Mouse (Mus musculus) liver, embryonic 14.5 days (tissue): ENCODE results near the gene Bcas3. TPM values are rescaled to one million over a fixed set of nuclear protein-coding genes. Genes with fewer than 3 reads are reported as not detected.

ENCODE experiments used
- ATAC-seq: fragments of 200-750 bp; cut with Nextera tagmentation; 2 replicates; pipeline ENCODE4 v1.8.0; 2017; ENCODE audit warnings: moderate number of reproducible peaks, mild to moderate bottlenecking, moderate library complexity; ENCODE audit not compliant: insufficient read depth
- DNase-seq, 3 experiments: peaks; one replicate each; pipeline ENCODE4 v3.0.0-alpha.2; 2012 to 2013; ENCODE audit warnings: low read depth in 3 of 3, low spot score in 3 of 3
- H3K27ac ChIP-seq: fragments of 300-500 bp; sonication (generic); 2 replicates; pipeline ENCODE4 v1.5.1; 2014; ENCODE audit warnings: moderate library complexity, mild to moderate bottlenecking, control low read depth, inconsistent platforms
- H3K27me3 ChIP-seq: fragments of 300-500 bp; sonication (generic); 2 replicates; pipeline ENCODE4 v1.6.1; 2014; ENCODE audit warnings: mild to moderate bottlenecking, low read length, moderate library complexity; ENCODE audit not compliant: control insufficient read depth, insufficient read depth
- H3K36me3 ChIP-seq: fragments of 300-500 bp; sonication (generic); replicated peaks from 2 replicates; pipeline ENCODE4 v1.6.1; 2014; ENCODE audit warnings: low read depth; ENCODE audit not compliant: control insufficient read depth, insufficient read depth
- H3K4me1 ChIP-seq, 2 experiments: fragments of 200-500 bp in 1 of 2; fragments of 300-500 bp in 1 of 2; sonication (generic) in 1 of 2; replicated peaks; 2 replicates each; pipeline ENCODE4 v1.6.1; 2012 to 2014; ENCODE audit warnings: antibody characterized with exemption in 1 of 2, inconsistent platforms in 1 of 2, low read length in 1 of 2; ENCODE audit not compliant: control insufficient read depth in 2 of 2, insufficient read depth in 2 of 2
- H3K4me2 ChIP-seq: fragments of 300-500 bp; sonication (generic); 2 replicates; pipeline ENCODE4 v1.6.1; 2014; ENCODE audit warnings: low read depth, mild to moderate bottlenecking, control low read depth, moderate library complexity
- H3K4me3 ChIP-seq, 2 experiments: fragments of 200-500 bp in 1 of 2; fragments of 300-500 bp in 1 of 2; sonication (generic) in 1 of 2; 2 replicates each; pipeline ENCODE4 v1.5.1; 2012 to 2014; ENCODE audit warnings: low read depth in 2 of 2, low read length in 2 of 2, mild to moderate bottlenecking in 2 of 2, control low read depth in 1 of 2, inconsistent platforms in 1 of 2, moderate library complexity in 1 of 2; ENCODE audit not compliant: insufficient read depth in 1 of 2
- H3K9ac ChIP-seq: fragments of 300-500 bp; sonication (generic); replicated peaks from 2 replicates; pipeline ENCODE4 v1.6.1; 2014; ENCODE audit warnings: mild to moderate bottlenecking, control low read depth, moderate library complexity
- H3K9me3 ChIP-seq: fragments of 300-500 bp; sonication (generic); 2 replicates; pipeline ENCODE4 v1.6.1; 2016; ENCODE audit warnings: low read length, mixed read lengths; ENCODE audit not compliant: control insufficient read depth
- CTCF ChIP-seq: IDR thresholded peaks from 2 replicates; pipeline ENCODE4 v1.5.1; 2016; ENCODE audit warnings: antibody characterized with exemption, low read depth, control low read depth
- EP300 ChIP-seq: IDR thresholded peaks from 2 replicates; pipeline ENCODE4 v1.6.1; 2016; ENCODE audit warnings: antibody characterized with exemption, low read depth
- WGBS: fragments of 180-500 bp; shearing (Covaris S2); extraction: QIAGEN DNeasy Blood & Tissue Kit; methylation state at CpG from one replicate; pipeline ENCODE4 v1.1.7; 2014; ENCODE audit not compliant: insufficient replicate concordance; 5-methylcytosine and 5-hydroxymethylcytosine counted together
- polyA plus RNA-seq, 2 experiments: library from polyadenylated mRNA; depleted of rRNA in 1 of 2; stranded (reverse) in 1 of 2; unstranded in 1 of 2; fragments of >200 nt; fragmentation: Nextera tagmentation in 1 of 2; extraction: Ambion mirVana in 1 of 2; gene quantifications; 2 replicates each; pipeline versions ENCODE4 v1.2.1 to v1.2.3; 2012 to 2014

Gene Bcas3
- polyA plus RNA-seq, 2 experiments, result 6.9 to 17.5 TPM

DNA sequence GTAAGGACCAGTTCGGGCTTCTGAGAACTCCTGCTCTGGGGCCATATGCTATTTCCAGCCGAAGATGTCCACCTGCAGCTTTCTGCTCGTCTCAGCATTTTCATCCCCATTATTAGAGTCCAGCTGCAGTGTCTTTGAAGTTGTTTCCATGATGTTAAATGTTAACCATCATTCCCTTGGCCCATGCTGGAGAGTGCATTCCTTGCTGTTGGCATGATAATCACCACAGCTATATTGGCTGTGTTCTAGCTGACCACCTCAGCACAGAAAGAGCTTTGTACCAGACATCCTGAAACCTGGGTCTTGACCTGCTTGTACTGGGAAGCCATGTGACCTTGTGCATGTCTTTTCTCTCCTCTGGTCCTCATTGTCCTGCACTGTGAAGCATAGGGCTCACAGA, 410.7 kb downstream of the Bcas3 start:
- no peaks in the 10 kb centered on the region for H3K36me3 ChIP-seq
- no peak overlapping the region for H3K27ac ChIP-seq
- no peaks in the 10 kb centered on the region for H3K9me3 ChIP-seq
- H3K27me3 ChIP-seq, result peaks cover 16% of the 10 kb centered on the region
- WGBS, result 67% methylated on average over 3 of the region's 3 CpGs
- H3K9ac ChIP-seq, result no peak overlapping the region
- no peak for TF ChIP-seq EP300
- TF ChIP-seq CTCF, result no peak
- no peak overlapping the region for H3K4me2 ChIP-seq
- DNase-seq (no peak), ATAC-seq (no peak)
- H3K4me3 ChIP-seq, result no peak overlapping the region
- H3K4me1 ChIP-seq, result peaks cover 3 to 6% of the 10 kb centered on the region in 2 experiments; a peak in 2 of 4 replicates

DNA sequence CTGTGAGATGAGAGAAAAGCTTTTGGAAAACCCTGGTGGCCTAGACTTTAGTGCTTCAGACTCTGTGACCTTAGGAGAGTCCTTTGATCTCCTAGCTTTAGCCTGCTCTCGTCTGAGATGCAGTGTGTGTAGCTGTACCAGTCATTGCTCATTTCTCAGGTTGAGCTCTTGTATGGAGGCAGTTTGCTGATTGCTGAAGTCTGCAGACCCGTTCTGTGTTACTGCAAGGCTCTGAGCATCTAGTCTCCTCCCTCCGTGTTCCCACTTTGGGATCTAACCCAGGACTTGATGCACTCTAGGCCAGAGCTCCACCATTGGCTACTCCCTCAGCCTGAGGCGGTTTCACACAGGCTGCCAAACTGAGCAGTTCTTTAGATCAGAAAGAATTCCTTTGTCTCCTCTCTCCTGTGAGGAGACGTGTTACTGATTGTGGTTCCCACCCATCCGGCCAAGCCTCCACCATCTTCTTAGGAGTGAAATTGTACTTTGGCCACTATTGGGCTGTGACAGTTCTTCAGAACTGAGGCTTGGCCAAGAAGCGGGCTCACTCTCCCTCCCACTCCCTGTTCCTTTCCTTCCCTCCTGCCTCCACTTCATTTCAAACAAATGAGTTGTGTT, 413.2 kb downstream of the Bcas3 start:
- no peak overlapping the region for H3K9ac ChIP-seq
- WGBS, result 55% methylated on average over 7 of the region's 7 CpGs
- H3K4me2 ChIP-seq, result no peak overlapping the region
- ATAC-seq (no peak), DNase-seq (no peak)
- H3K27me3 ChIP-seq, result peaks cover 18% of the 10 kb centered on the region
- H3K27ac ChIP-seq, result no peak overlapping the region
- no peaks in the 10 kb centered on the region for H3K9me3 ChIP-seq
- H3K4me3 ChIP-seq, result no peak overlapping the region
- no peaks in the 10 kb centered on the region for H3K36me3 ChIP-seq
- H3K4me1 ChIP-seq, result peaks cover 7 to 12% of the 10 kb centered on the region in 2 experiments; a peak in 3 of 4 replicates
- TF ChIP-seq CTCF (no peak), EP300 (no peak)

DNA sequence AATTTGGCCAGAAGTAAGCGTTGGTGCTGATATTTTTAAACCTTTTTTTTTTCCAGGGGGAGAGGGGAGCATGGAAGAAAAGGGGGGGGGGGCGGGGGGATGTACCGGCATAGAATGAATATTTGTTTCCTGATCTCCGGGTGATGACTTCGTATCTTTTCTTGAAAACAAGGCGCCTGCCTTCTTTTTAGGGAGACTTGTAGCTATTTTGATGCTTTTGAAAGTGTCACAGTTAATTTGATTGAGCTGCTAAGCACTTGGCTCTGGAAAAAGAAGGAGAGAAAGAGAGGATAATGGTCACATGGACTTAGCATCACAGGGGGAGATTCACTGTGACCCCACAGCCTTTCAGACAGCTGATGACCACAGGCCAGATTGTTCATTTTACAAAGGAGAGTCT, 413.8 kb downstream of the Bcas3 start:
- no peak overlapping the region for H3K4me2 ChIP-seq
- no peak overlapping the region for H3K9ac ChIP-seq
- H3K9me3 ChIP-seq, result no peaks in the 10 kb centered on the region
- TF ChIP-seq EP300 (no peak), CTCF (no peak)
- H3K27me3 ChIP-seq, result peaks cover 18% of the 10 kb centered on the region
- no peak overlapping the region for H3K4me3 ChIP-seq
- no peak for DNase-seq
- H3K27ac ChIP-seq, result no peak overlapping the region
- 65% methylated on average over 6 of the region's 6 CpGs for WGBS
- H3K36me3 ChIP-seq, result no peaks in the 10 kb centered on the region
- ATAC-seq, result no peak
- H3K4me1 ChIP-seq, result peaks cover 7 to 12% of the 10 kb centered on the region in 2 experiments; a peak in 3 of 4 replicates

DNA sequence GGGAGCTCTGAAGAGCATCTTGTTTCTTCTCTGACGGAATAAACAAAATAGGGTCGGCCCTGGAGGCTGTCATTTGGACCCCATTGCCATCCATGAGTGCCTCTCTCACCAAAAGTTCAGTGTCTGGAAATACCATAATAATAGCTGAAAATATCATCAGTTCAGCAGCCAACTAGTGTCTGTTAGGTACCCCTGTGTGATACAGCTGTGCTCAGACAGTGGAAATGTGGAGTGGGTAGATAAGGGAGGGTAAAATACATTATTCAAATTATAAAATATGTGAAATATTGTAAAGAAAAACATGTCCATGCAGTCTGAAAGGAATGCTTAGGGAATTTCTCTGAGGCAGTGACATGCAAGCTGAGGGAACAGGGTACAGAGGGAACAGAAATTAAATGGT, 416.8 kb downstream of the Bcas3 start:
- H3K4me3 ChIP-seq, result no peak overlapping the region
- H3K27ac ChIP-seq, result no peak overlapping the region
- TF ChIP-seq CTCF (no peak), EP300 (peak; percentile 64)
- peaks cover 7 to 12% of the 10 kb centered on the region in 2 experiments; a peak in 3 of 4 replicates for H3K4me1 ChIP-seq
- DNase-seq, result no peak
- ATAC-seq, result peak; percentile 70; the same call in 1 of the 2 replicates
- 64% methylated on average over 2 of the region's 2 CpGs for WGBS
- no peak overlapping the region for H3K4me2 ChIP-seq
- H3K9me3 ChIP-seq, result no peaks in the 10 kb centered on the region
- peaks cover 27% of the 10 kb centered on the region for H3K27me3 ChIP-seq
- no peaks in the 10 kb centered on the region for H3K36me3 ChIP-seq
- no peak overlapping the region for H3K9ac ChIP-seq

DNA sequence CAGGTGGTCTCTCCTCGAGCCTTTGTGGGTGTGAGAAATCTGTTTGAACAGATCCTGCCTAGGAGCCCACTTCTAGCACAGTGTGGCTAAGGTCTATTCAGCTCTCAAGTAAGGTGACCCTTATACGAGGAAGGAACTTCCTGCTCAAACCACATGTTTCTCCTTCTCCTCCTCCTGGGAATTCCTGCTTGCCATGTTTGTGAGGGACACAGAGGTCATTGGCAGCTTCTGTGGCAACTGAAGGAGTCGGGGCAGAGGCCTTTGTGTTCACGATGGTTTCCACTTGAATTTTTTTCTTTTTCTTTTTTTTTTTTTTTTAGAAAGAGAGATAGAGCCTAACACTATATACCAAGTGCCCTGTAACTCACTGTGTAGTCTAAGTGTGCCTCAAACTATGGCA, 420.4 kb downstream of the Bcas3 start:
- Histone ChIP-seq H3K27me3 (peaks cover 21% of the 10 kb centered on the region), H3K27ac (no peak overlapping the region), H3K4me3 (no peak overlapping the region), H3K4me1 (peaks cover 7 to 14% of the 10 kb centered on the region in 2 experiments; a peak in 3 of 4 replicates), H3K9ac (no peak overlapping the region), H3K9me3 (no peaks in the 10 kb centered on the region), H3K36me3 (no peaks in the 10 kb centered on the region), H3K4me2 (no peak overlapping the region)
- no peak for DNase-seq
- 40% methylated on average over 4 of the region's 4 CpGs for WGBS
- ATAC-seq, result no peak
- TF ChIP-seq CTCF, result no peak
